Mouse (Mus musculus) thymus, adult 2 months (tissue): ENCODE data around the gene Prr15l. TPM values are rescaled to one million over a fixed set of nuclear protein-coding genes. Genes with fewer than 3 reads are reported as not detected.

ENCODE experiments used
- DNase-seq: peaks from one replicate; pipeline ENCODE4 v3.0.0; 2021
- H3K27ac ChIP-seq: fragments of 200-500 bp; 2 replicates; pipeline ENCODE4 v1.5.1; 2012; ENCODE audit warnings: low read length, control low read depth; ENCODE audit not compliant: control insufficient read depth, insufficient read depth
- H3K27me3 ChIP-seq: fragments of 200-500 bp; 2 replicates; pipeline ENCODE4 v1.6.1; 2012; ENCODE audit warnings: mild to moderate bottlenecking, low read length, moderate library complexity, mixed read lengths; ENCODE audit not compliant: control insufficient read depth, insufficient read depth
- H3K36me3 ChIP-seq: fragments of 200-500 bp; 2 replicates; pipeline ENCODE4 v1.6.1; 2012; ENCODE audit warnings: mild to moderate bottlenecking, low read length, moderate library complexity; ENCODE audit not compliant: control insufficient read depth, insufficient read depth
- H3K4me1 ChIP-seq: fragments of 200-500 bp; replicated peaks from 2 replicates; pipeline ENCODE4 v1.6.1; 2012; ENCODE audit warnings: low read length; ENCODE audit not compliant: control insufficient read depth, insufficient read depth
- H3K4me3 ChIP-seq: fragments of 200-500 bp; 2 replicates; pipeline ENCODE4 v1.5.1; 2012; ENCODE audit warnings: mild to moderate bottlenecking, low read length, control low read depth, moderate library complexity; ENCODE audit not compliant: control insufficient read depth, insufficient read depth
- CTCF ChIP-seq: fragments of 200-500 bp; IDR thresholded peaks from 2 replicates; pipeline ENCODE4 v1.5.1; 2012; ENCODE audit warnings: mild to moderate bottlenecking, control low read depth, low read length, moderate library complexity, borderline replicate concordance; ENCODE audit not compliant: control insufficient read depth, poor library complexity, insufficient read depth; ENCODE audit errors: extremely low read depth
- POLR2A ChIP-seq: fragments of 200-500 bp; IDR thresholded peaks from 2 replicates; pipeline ENCODE4 v1.6.1; 2012; ENCODE audit warnings: mild to moderate bottlenecking, low read length, control low read depth, moderate library complexity; ENCODE audit not compliant: control insufficient read depth, poor library complexity, insufficient read depth; ENCODE audit errors: extremely low read depth
- WGBS: fragments of 180-500 bp; shearing (Covaris S2); methylation state at CpG from one replicate; pipeline ENCODE4 v1.1.7; 2018; 5-methylcytosine and 5-hydroxymethylcytosine counted together
- polyA plus RNA-seq: library from polyadenylated mRNA; depleted of rRNA; stranded (reverse); fragments of >200 nt; gene quantifications from 2 replicates; pipeline ENCODE4 v1.2.3, GENCODE M21; 2012

The Prr15l gene
- polyA plus RNA-seq, 1 experiment, result 1.3 TPM

- DNase-seq, result no peak
- no peak for TF ChIP-seq CTCF
- TF ChIP-seq POLR2A, result no peak
- Histone ChIP-seq H3K4me3 (no peak overlapping the region), H3K27me3 (no peaks in the 10 kb centered on the region), H3K4me1 (peaks cover 18% of the 10 kb centered on the region), H3K36me3 (no peaks in the 10 kb centered on the region), H3K27ac (no peak overlapping the region)
- WGBS, result 94% methylated on average over 6 of the region's 6 CpGs
Observed at GRCm38 (mm10) chr11:96917415-96917814, 10.5 kb upstream of the Prr15l start.

- no peak for DNase-seq
- H3K4me1 ChIP-seq, result peaks cover 5% of the 10 kb centered on the region
- H3K36me3 ChIP-seq, result no peaks in the 10 kb centered on the region
- H3K4me3 ChIP-seq, result no peak overlapping the region
- no peaks in the 10 kb centered on the region for H3K27me3 ChIP-seq
- no peak for TF ChIP-seq POLR2A
- TF ChIP-seq CTCF, result no peak
- 88% methylated on average over 6 of the region's 6 CpGs for WGBS
- H3K27ac ChIP-seq, result no peak overlapping the region
Observed at GRCm38 (mm10) chr11:96919003-96919402, 8.9 kb upstream of the Prr15l start.

GRCm38 (mm10) chr11:96924861-96925260 lies 3.0 kb upstream of the Prr15l start:
- no peaks in the 10 kb centered on the region for H3K27me3 ChIP-seq
- DNase-seq, result no peak
- H3K4me1 ChIP-seq, result peaks cover 9% of the 10 kb centered on the region
- WGBS, result 11% methylated on average over 11 of the region's 11 CpGs
- no peak overlapping the region for H3K4me3 ChIP-seq
- no peak for TF ChIP-seq POLR2A
- no peak for TF ChIP-seq CTCF
- H3K27ac ChIP-seq, result no peak overlapping the region
- H3K36me3 ChIP-seq, result no peaks in the 10 kb centered on the region

- H3K4me1 ChIP-seq, result peaks cover 9% of the 10 kb centered on the region
- H3K27me3 ChIP-seq, result no peaks in the 10 kb centered on the region
- no peak overlapping the region for H3K4me3 ChIP-seq
- H3K36me3 ChIP-seq, result no peaks in the 10 kb centered on the region
- H3K27ac ChIP-seq, result no peak overlapping the region
- DNase-seq, result no peak
- TF ChIP-seq POLR2A (no peak), CTCF (no peak)
- WGBS, result 89% methylated on average over 12 of the region's 12 CpGs
Observed at GRCm38 (mm10) chr11:96925469-96926148, 2.3 kb upstream of the Prr15l start.

GRCm38 (mm10) chr11:96926587-96926986 lies 1.3 kb upstream of the Prr15l start:
- TF ChIP-seq POLR2A, result no peak
- TF ChIP-seq CTCF, result no peak
- Histone ChIP-seq H3K27me3 (no peaks in the 10 kb centered on the region), H3K4me3 (no peak overlapping the region), H3K27ac (no peak overlapping the region), H3K4me1 (peaks cover 9% of the 10 kb centered on the region), H3K36me3 (no peaks in the 10 kb centered on the region)
- no peak for DNase-seq
- 96% methylated on average over 5 of the region's 5 CpGs for WGBS

GRCm38 (mm10) chr11:96928691-96929090 lies 787 bp downstream of the Prr15l start:
- no peak overlapping the region for H3K4me3 ChIP-seq
- no peak overlapping the region for H3K27ac ChIP-seq
- WGBS, result 53% methylated on average over 5 of the region's 5 CpGs

More at GRCm38 (mm10) chr11:96928691-96929090, 787 bp downstream of the Prr15l start:
- no peaks in the 10 kb centered on the region for H3K27me3 ChIP-seq
- no peaks in the 10 kb centered on the region for H3K36me3 ChIP-seq
- peaks cover 9% of the 10 kb centered on the region for H3K4me1 ChIP-seq
- no peak for DNase-seq
- TF ChIP-seq CTCF, result no peak
